Mouse (Mus musculus) limb, embryonic 14.5 days (tissue): ENCODE results near the gene Anks1. TPM values are rescaled to one million over a fixed set of nuclear protein-coding genes. Genes with fewer than 3 reads are reported as not detected.
A peak's percentile ranks its signal among the peaks of the same experiment; 100 is the strongest.

ENCODE experiments used
- ATAC-seq: fragments of 200-750 bp; cut with Nextera tagmentation; 2 replicates; pipeline ENCODE4 v1.8.0; 2017; ENCODE audit warnings: low read depth, moderate number of reproducible peaks, moderate TSS enrichment; ENCODE audit not compliant: low FRiP score
- DNase-seq: peaks from one replicate; pipeline ENCODE4 v3.0.0-alpha.2; 2015; ENCODE audit warnings: low spot score
- H3K27ac ChIP-seq: fragments of 300-500 bp; sonication (generic); replicated peaks from 2 replicates; pipeline ENCODE4 v1.5.1; 2014; ENCODE audit warnings: low read depth, mild to moderate bottlenecking, low read length, moderate library complexity, mixed read lengths
- H3K27me3 ChIP-seq: fragments of 300-500 bp; sonication (generic); 2 replicates; pipeline ENCODE4 v1.6.1; 2014; ENCODE audit warnings: low read length, mixed read lengths; ENCODE audit not compliant: control insufficient read depth, insufficient read depth
- H3K36me3 ChIP-seq: fragments of 300-500 bp; sonication (generic); 2 replicates; pipeline ENCODE4 v1.6.1; 2014; ENCODE audit warnings: mild to moderate bottlenecking, low read length, moderate library complexity, mixed read lengths; ENCODE audit not compliant: control insufficient read depth, insufficient read depth
- H3K4me1 ChIP-seq: fragments of 300-500 bp; sonication (generic); 2 replicates; pipeline ENCODE4 v1.6.1; 2014; ENCODE audit warnings: antibody characterized with exemption, low read length, mixed read lengths; ENCODE audit not compliant: control insufficient read depth, insufficient read depth
- H3K4me2 ChIP-seq: fragments of 300-500 bp; sonication (generic); replicated peaks from 2 replicates; pipeline ENCODE4 v1.6.1; 2014; ENCODE audit warnings: low read depth, mild to moderate bottlenecking, low read length, moderate library complexity; ENCODE audit not compliant: severe bottlenecking
- H3K4me3 ChIP-seq: fragments of 300-500 bp; sonication (generic); replicated peaks from 2 replicates; pipeline ENCODE4 v1.5.1; 2014; ENCODE audit warnings: low read length
- H3K9ac ChIP-seq: fragments of 300-500 bp; sonication (generic); 2 replicates; pipeline ENCODE4 v1.6.1; 2014; ENCODE audit warnings: mild to moderate bottlenecking, low read depth, low read length, moderate library complexity; ENCODE audit not compliant: severe bottlenecking
- H3K9me3 ChIP-seq: fragments of 300-500 bp; sonication (generic); 2 replicates; pipeline ENCODE4 v1.6.1; 2016; ENCODE audit warnings: low read length; ENCODE audit not compliant: control insufficient read depth
- POLR2A ChIP-seq: fragments of 200-500 bp; IDR thresholded peaks from 2 replicates; pipeline ENCODE4 v1.8.0; 2012; ENCODE audit warnings: inconsistent platforms, mild to moderate bottlenecking, moderate library complexity, borderline replicate concordance; ENCODE audit not compliant: insufficient read depth, insufficient read length; ENCODE audit errors: extremely low read depth
- WGBS: fragments of 180-500 bp; shearing (Covaris S2); extraction: QIAGEN DNeasy Blood & Tissue Kit; methylation state at CpG from one replicate; pipeline ENCODE4 v1.1.7; 2014; 5-methylcytosine and 5-hydroxymethylcytosine counted together
- polyA plus RNA-seq, 2 experiments: library from polyadenylated mRNA; depleted of rRNA in 1 of 2; stranded (reverse) in 1 of 2; unstranded in 1 of 2; fragments of >200 nt; fragmentation: Nextera tagmentation in 1 of 2; extraction: Ambion mirVana in 1 of 2; gene quantifications; 2 replicates each; pipeline versions ENCODE4 v1.2.1 to v1.2.3; 2012 to 2014

Gene Anks1
- polyA plus RNA-seq, 2 experiments = 14.6 to 40.6 TPM

- Histone ChIP-seq H3K36me3 (peaks cover 30% of the 10 kb centered on the region), H3K27ac (no peak overlapping the region)
- peak; percentile 71 for ATAC-seq
These were observed 131.5 kb downstream of the Anks1 start for GRCm38 (mm10) chr17:28040620-28041019.

GRCm38 (mm10) chr17:28041298-28041697 is 132.2 kb downstream of the Anks1 start:
- Histone ChIP-seq H3K4me3 (no peak overlapping the region), H3K4me1 (no peaks in the 10 kb centered on the region), H3K36me3 (peaks cover 34% of the 10 kb centered on the region), H3K9me3 (no peaks in the 10 kb centered on the region), H3K9ac (no peak overlapping the region), H3K27ac (no peak overlapping the region), H3K4me2 (no peak overlapping the region), H3K27me3 (no peaks in the 10 kb centered on the region)
- WGBS = 90% methylated on average over 13 of the region's 13 CpGs
- TF ChIP-seq POLR2A = no peak
- DNase-seq (no peak), ATAC-seq (no peak)

More at GRCm38 (mm10) chr17:28040620-28041019, 131.5 kb downstream of the Anks1 start:
- WGBS = 36% methylated on average over 16 of the region's 16 CpGs
- no peak overlapping the region for H3K4me2 ChIP-seq
- no peak overlapping the region for H3K4me3 ChIP-seq
- peak; percentile 43 for DNase-seq
- no peaks in the 10 kb centered on the region for H3K27me3 ChIP-seq
- no peak for TF ChIP-seq POLR2A
- H3K4me1 ChIP-seq = no peaks in the 10 kb centered on the region
- 0 out of 2 replicates have a peak overlapping the region, but pooled peaks have one; percentile 7 for H3K9ac ChIP-seq
- H3K9me3 ChIP-seq = no peaks in the 10 kb centered on the region

- peaks cover 41% of the 10 kb centered on the region for H3K36me3 ChIP-seq
- WGBS = 42% methylated on average over 23 of the region's 23 CpGs
- peak; percentile 46; the same call in 1 of the 2 replicates for ATAC-seq
- no peaks in the 10 kb centered on the region for H3K9me3 ChIP-seq
- TF ChIP-seq POLR2A = no peak
- H3K4me3 ChIP-seq = no peak overlapping the region
- no peaks in the 10 kb centered on the region for H3K4me1 ChIP-seq
- no peaks in the 10 kb centered on the region for H3K27me3 ChIP-seq
- no peak overlapping the region for H3K4me2 ChIP-seq
- no peak overlapping the region for H3K27ac ChIP-seq
- 0 out of 2 replicates have a peak overlapping the region, but pooled peaks have one; percentile 7 for H3K9ac ChIP-seq
- no peak for DNase-seq
These were observed 133.2 kb downstream of the Anks1 start for GRCm38 (mm10) chr17:28042299-28042771.

- ATAC-seq (no peak), DNase-seq (no peak)
- Histone ChIP-seq H3K27me3 (no peaks in the 10 kb centered on the region), H3K27ac (no peak overlapping the region), H3K4me2 (no peak overlapping the region), H3K9me3 (no peaks in the 10 kb centered on the region), H3K9ac (no peak overlapping the region), H3K4me1 (no peaks in the 10 kb centered on the region), H3K4me3 (no peak overlapping the region), H3K36me3 (peaks cover 53% of the 10 kb centered on the region)
- WGBS = 86% methylated on average over 5 of the region's 5 CpGs
- TF ChIP-seq POLR2A = no peak
These were observed 137.9 kb downstream of the Anks1 start for GRCm38 (mm10) chr17:28047017-28047416.

GRCm38 (mm10) chr17:28047520-28047919 is 138.4 kb downstream of the Anks1 start:
- H3K4me2 ChIP-seq = no peak overlapping the region
- no peaks in the 10 kb centered on the region for H3K4me1 ChIP-seq
- no peaks in the 10 kb centered on the region for H3K27me3 ChIP-seq
- ATAC-seq (no peak), DNase-seq (no peak)
- H3K9me3 ChIP-seq = no peaks in the 10 kb centered on the region
- TF ChIP-seq POLR2A = no peak
- no peak overlapping the region for H3K9ac ChIP-seq
- peaks cover 50% of the 10 kb centered on the region for H3K36me3 ChIP-seq
- WGBS = 75% methylated on average over 5 of the region's 5 CpGs
- H3K27ac ChIP-seq = no peak overlapping the region
- H3K4me3 ChIP-seq = no peak overlapping the region
